ENCODE assay signal across 19 mouse cellular contexts in the genomic region with DNA sequence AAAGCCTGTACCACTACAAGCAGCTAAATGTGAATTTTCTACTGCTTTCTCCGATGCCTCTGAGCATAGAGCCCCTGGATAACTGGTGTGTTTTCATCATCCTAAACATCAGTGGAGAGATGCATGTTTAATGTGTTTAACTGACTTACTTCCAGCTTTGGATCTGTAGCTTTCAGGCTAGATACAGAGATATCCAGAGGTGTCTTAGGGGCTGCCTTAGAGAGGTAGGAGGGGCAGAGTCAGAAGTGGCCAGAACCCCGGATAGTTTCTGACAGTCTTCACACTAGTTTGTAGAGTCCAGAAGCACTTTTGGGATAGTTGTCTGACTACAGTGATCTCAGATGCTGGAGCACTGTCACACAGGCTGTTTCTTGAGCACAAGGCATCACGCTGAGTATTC.
DNase-seq lines count a peak whose midpoint lies in the region; ATAC-seq and TF ChIP-seq lines count a peak whose summit lies in the region.
"Had no signal": no experiment of that assay in that cellular context is flagged by ENCODE, and none has a peak within 500 bp of the region (broad histone marks: within the 10 kb centered on the region; RNA-seq: fewer than 3 reads in every experiment).

No protein-coding gene starts in this region.

- peaks cover 30% of the 10 kb centered on the region for H3K4me1 ChIP-seq in midbrain, embryonic 10.5 days
- H3K4me1 ChIP-seq in midbrain, postnatal 0 days (ENCODE audit: insufficient read depth, low read length) = no peaks in the 10 kb centered on the region
- H3K4me1 ChIP-seq: embryonic facial prominence, embryonic 12.5 days; forebrain, embryonic 15.5 days had no signal

- peak; percentile 53 for DNase-seq in heart, adult 11 months
- no peak for DNase-seq in heart, adult 18-20 months
- no peak for DNase-seq in midbrain, embryonic 10.5 days (ENCODE audit: low spot score)
- no peak for DNase-seq in midbrain, postnatal 0 days (ENCODE audit: low spot score)
- DNase-seq in testis, postnatal 10 days (ENCODE audit: low spot score) = peak; percentile 11
- DNase-seq in testis, postnatal 14 days (ENCODE audit: low spot score) = no peak
- DNase-seq: adrenal gland, adult 8-10 months; adrenal gland, postnatal 14 days; adrenal gland, postnatal 36 days; B cell, adult 2 months had no signal

- no peak overlapping the region for H3K4me2 ChIP-seq in midbrain, postnatal 0 days (ENCODE audit: low read depth, low read length, poor library complexity, severe bottlenecking)
- H3K4me2 ChIP-seq: embryonic facial prominence, embryonic 12.5 days; forebrain, embryonic 13.5 days; forebrain, embryonic 15.5 days had no signal

- 93% methylated on average over 3 of the region's 3 CpGs for WGBS in midbrain, embryonic 10.5 days
- WGBS in midbrain, postnatal 0 days = 93% methylated on average over 3 of the region's 3 CpGs

- 0 out of 2 replicates have a peak overlapping the region, but pooled peaks have one; percentile 17 for H3K27ac ChIP-seq in midbrain, embryonic 10.5 days (replicated peaks)
- H3K27ac ChIP-seq in midbrain, postnatal 0 days (ENCODE audit: low read depth, low read length) = no peak overlapping the region
- H3K27ac ChIP-seq: embryonic facial prominence, embryonic 10.5 days; embryonic facial prominence, embryonic 12.5 days; forebrain, embryonic 13.5 days; forebrain, embryonic 15.5 days had no signal

- H3K36me3 ChIP-seq in midbrain, embryonic 10.5 days = peaks cover 44% of the 10 kb centered on the region
- H3K36me3 ChIP-seq in midbrain, postnatal 0 days (ENCODE audit: insufficient read depth, low read length) = peaks cover 14% of the 10 kb centered on the region
- H3K36me3 ChIP-seq: forebrain, embryonic 15.5 days had no signal

- no peak overlapping the region for H3K4me3 ChIP-seq in midbrain, embryonic 10.5 days
- no peak overlapping the region for H3K4me3 ChIP-seq in midbrain, postnatal 0 days (ENCODE audit: low read depth, low read length)
- H3K4me3 ChIP-seq: embryonic facial prominence, embryonic 10.5 days; embryonic facial prominence, embryonic 12.5 days; forebrain, embryonic 13.5 days; forebrain, embryonic 15.5 days had no signal

- H3K9me3 ChIP-seq in midbrain, embryonic 10.5 days (replicated peaks) = no peaks in the 10 kb centered on the region
- no peaks in the 10 kb centered on the region for H3K9me3 ChIP-seq in midbrain, postnatal 0 days (ENCODE audit: low read length)
- H3K9me3 ChIP-seq: embryonic facial prominence, embryonic 10.5 days; embryonic facial prominence, embryonic 12.5 days; forebrain, embryonic 13.5 days; forebrain, embryonic 15.5 days; G1E had no signal

- no peak for ATAC-seq in midbrain, postnatal 0 days (ENCODE audit: low FRiP score)
- ATAC-seq: activated CD4-positive, CD25-positive, alpha-beta regulatory T cell, adult 4 months; CD4-positive, CD25-positive, alpha-beta regulatory T cell, adult 4 months; forebrain, embryonic 13.5 days; forebrain, embryonic 15.5 days; Patski had no signal

- H3K9ac ChIP-seq in midbrain, postnatal 0 days (replicated peaks; ENCODE audit: low read length, poor library complexity, severe bottlenecking) = no peak overlapping the region
- H3K9ac ChIP-seq: embryonic facial prominence, embryonic 12.5 days; forebrain, embryonic 13.5 days; forebrain, embryonic 15.5 days had no signal

- TF ChIP-seq CTCF in midbrain, postnatal 0 days (IDR thresholded peaks at IDR 0.05) = no peak

- H3K27me3 ChIP-seq in midbrain, embryonic 10.5 days (ENCODE audit: low read depth, poor library complexity, severe bottlenecking) = no peaks in the 10 kb centered on the region
- no peaks in the 10 kb centered on the region for H3K27me3 ChIP-seq in midbrain, postnatal 0 days (ENCODE audit: insufficient read depth, low read length)
- H3K27me3 ChIP-seq: CH12.LX; embryonic facial prominence, embryonic 12.5 days; forebrain, embryonic 13.5 days; forebrain, embryonic 15.5 days; Patski had no signal

Comparison
In these comparisons a context has a peak if more than half of its experiments do, and no peak if none do; other contexts are left out.
1. DNase-seq: peak in heart, adult 11 months (single experiment) and testis, postnatal 10 days (single experiment); none in heart, adult 18-20 months (0 of 2), midbrain, embryonic 10.5 days (single experiment), midbrain, postnatal 0 days (single experiment) and testis, postnatal 14 days (single experiment).